Mouse (Mus musculus) c-Kit-positive CD71-positive TER-119-negative erythroid progenitor cells, embryonic 14.5 days (primary cell): ENCODE results near the gene Trip11.
A peak's percentile ranks its signal among the peaks of the same experiment; 100 is the strongest.

ENCODE experiments used
- DNase-seq: peaks from one replicate; pipeline ENCODE4 v3.0.0-alpha.2; 2013; ENCODE audit warnings: low read depth

The Trip11 gene

DNA sequence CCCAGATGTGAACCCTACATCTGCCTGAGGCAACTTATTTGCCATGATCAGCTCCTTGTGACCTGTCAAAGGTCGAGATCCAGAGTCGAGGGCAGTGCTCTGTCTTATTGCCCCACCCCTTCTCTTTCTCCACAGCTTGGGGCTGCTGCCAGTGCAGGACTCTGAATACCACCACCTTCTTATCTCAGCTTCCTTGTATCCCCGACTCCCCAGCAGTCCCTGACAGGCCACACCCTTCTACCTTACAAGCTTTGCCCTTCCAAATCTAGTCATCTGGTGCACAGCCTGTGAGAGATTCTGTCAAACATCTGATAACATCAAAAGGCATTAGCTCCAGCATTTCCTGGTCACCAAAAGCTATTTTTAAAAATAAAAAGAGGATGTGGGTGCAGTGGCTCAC is 91.5 kb downstream of the Trip11 start:
- no peak for DNase-seq

DNA sequence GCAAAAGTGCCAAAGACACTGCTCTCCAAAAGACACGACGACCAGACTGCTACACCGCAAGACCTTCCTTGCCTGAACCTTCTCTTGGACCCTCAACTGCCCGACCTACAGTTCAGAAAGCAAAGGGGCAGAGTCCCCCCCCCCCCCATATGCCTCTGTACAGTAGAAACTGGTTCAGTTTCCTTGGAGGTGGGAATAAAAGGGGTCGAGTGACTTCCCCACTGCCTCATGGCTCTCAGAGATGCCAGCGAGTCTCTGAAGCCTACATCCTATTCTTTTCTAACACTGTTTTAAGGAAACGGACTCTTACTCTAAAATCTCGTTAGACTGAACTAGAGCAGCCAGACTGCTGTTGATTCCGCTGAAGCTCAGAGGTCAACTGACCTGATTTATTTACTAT is 93.5 kb downstream of the Trip11 start:
- DNase-seq: no peak

DNA sequence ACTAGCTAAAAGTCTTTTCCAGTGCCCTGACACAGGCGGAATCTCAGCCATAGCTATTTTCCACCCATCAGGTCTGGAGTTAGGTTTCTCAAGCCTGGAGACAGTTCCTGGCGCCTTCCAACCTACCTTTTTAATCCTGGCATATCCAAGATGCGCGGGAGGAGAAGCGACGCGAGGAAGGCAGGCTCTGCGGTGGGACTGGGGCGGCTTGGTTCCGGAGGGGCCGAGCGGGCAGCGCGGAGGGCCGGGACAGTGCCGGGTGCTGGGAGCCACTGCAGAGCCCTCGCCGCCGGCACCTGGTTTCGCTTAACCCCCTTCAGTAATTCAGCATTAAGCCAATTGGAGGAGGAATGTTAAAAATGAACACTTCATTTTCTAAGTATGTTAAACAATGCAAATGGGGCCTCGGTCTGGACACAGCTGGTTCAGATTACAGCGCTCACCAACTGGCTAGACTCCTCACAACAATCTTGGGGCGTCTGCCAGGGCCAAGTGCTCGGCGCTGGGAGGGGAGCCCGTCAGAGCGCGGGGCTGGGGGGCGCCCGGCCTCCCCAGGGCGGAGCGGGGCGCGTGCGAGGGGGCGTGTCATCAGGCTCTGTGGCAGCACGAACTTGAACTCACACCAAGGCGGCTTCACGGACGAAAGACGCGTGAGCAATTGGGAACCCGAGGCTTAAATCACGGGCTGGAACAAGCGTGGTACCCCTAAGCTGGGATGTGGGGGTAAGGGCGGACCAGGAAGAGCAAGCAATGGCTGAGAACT is 94.3 kb downstream of the Trip11 start, which contains the start of gene Fbln5:
Gene Fbln5 (minus strand): TSS at position 448 of the 763 bp plus-strand sequence.
- DNase-seq: no peak

DNA sequence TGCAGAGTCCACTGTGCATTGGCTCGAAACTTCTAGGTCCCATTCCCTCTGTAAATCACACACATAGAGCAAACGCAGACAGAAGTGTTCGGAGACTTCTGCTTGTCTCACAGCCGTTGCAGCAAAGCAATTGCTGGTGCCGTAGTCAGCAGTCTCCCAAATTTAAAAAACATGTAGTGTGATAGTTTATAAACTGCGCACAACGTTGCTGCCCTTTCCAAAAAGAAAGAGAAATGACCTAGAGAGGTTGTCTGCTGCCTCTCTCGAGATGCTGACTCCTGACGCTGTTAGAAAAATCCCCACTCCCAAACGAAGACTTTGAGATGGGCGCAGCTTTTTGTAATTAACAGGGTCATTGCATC is 94.8 kb downstream of the Trip11 start:
- DNase-seq: no peak

DNA sequence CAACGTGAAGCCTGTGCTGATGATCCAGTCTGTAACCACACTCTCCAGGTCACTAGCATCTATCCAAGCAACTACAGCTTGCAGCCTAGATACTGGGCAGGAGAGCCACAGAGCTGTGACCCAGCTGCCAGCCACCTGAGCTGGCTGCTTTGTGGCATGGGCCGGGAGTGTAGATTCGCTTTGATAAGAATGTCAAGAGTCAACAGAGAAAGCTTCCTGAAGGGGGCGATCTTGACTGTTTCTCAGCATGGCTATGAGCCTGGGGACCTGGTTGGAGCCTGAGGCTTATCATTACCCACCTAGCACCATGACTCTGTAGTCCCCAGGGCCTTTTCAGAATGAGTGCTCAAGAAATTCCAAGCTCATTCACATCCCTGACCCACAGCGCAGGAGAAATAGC is 96.3 kb downstream of the Trip11 start:
- peak; percentile 22 for DNase-seq

GRCm38 (mm10) chr12:101815796-101816195 is 97.3 kb downstream of the Trip11 start:
- DNase-seq: no peak

GRCm38 (mm10) chr12:101814423-101814822 is 98.6 kb downstream of the Trip11 start:
- no peak for DNase-seq

- peak; percentile 8 for DNase-seq
Measured at GRCm38 (mm10) chr12:101811181-101811580, 101.9 kb downstream of the Trip11 start.

GRCm38 (mm10) chr12:101810515-101810914 is 102.6 kb downstream of the Trip11 start:
- DNase-seq: no peak

GRCm38 (mm10) chr12:101807400-101807799 is 105.7 kb downstream of the Trip11 start:
- no peak for DNase-seq

GRCm38 (mm10) chr12:101802445-101802844 is 110.6 kb downstream of the Trip11 start:
- DNase-seq: no peak

- DNase-seq: no peak
Measured at GRCm38 (mm10) chr12:101801744-101802143, 111.3 kb downstream of the Trip11 start.

DNA sequence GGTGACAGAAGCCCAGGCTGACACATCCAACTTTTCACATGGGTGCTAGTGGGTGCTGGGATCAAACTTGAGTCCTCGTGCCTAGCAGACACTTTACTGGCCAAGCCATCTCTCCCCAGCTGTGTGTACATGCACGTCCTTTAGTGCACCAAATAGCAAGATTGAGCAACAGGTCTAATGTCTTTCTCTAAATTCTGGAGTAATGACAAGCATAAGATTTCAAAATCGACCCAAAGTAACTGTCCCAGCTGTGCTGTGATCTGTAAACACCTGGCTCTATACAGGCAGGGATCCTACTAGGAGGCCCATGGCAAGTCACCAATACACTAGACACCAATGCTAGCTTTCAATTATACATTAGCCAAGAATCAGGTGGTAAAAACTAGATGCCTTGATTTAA is 112.0 kb downstream of the Trip11 start:
- no peak for DNase-seq

DNA sequence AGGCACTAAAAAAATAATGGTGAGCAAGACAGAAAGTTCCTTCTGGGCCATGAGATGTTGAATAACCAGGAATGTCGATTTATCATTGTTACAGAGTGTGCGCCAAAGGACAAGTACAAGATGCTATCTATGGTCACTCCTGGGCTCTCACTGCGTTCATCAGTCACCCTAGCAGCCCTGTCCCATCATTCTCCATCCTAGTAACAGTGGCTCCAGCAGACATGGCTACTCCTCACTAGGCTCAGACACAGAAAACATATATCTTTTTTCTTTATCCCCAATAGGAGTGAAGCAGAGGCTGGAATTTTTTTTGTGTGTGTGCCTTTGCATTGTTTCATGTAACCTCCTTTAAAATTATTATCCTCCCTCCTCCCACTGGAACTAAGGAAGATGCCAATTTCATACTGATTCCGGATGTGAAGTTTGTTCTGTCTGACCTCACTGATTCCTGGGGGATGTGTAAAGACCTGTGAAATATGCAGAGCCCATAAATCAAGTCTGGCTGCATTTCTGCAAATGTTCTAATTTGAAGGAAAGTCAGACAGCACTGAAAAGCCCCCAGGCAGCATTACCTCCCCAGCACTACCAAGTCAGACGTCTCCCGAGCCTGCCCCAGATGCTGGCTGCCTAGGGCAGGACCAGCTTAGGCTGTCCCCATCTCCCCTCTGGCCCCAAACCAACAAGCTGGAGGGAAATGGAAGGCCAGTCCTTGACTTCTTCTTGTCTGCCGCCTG is 114.7 kb downstream of the Trip11 start:
- no peak for DNase-seq

DNA sequence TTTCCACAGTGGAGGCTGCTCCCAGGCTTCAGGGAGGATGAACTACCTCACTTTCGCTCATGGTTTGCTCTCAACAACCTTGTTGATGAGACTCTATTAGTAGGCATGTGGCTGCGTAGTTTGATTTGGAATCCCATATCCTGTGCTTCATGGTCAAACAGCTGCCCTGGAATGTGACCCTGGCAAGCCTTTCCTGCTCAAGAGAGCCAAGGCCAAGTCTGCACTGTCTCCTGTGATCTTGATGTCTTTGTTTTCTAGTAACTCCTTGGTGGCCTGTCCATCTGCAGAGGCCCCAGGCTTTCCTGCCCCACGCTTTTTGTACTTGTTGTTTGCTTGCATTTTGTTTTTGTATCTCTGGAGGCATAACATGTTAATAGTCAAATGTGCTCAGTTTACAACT is 118.6 kb downstream of the Trip11 start:
- DNase-seq: no peak

DNA sequence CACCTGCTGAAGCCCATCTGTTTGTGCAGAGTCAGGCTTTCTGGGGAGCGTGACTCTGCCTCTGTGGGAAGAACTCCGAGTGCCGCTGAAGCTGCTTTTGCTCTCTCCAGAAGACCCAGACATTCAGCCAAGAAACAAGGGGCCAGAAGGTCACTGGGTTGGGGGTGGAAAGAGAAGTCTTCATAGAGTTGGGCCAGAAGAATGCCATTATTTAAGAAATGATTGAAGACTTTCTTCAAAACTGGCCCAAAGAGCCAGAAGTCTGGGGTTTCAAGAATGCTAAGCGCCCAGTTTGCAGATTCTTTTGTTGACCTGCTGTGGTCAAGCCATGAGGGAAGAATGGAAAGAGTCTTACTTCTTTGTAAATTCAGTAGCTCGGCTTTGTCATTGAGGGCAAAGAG is 119.8 kb downstream of the Trip11 start:
- no peak for DNase-seq

DNA sequence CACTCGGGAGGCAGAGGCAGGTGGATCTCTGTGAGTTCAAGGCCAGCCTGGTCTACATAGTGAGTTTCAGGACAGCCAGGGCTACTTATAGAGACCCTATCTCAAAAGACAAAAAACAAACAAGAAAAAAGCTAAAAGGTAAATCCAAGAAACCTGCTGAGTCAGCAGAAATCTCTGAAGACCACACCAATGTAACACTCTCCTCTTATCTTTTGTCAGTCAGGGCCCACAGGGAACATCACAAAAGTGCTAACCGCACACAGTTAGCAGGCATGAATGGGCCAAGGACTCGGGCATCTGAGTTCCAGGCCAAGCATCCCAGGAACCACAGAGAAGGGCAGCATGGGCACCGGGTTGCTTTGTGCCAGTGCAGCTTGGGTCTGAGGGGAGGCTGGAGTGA is 120.4 kb downstream of the Trip11 start:
- no peak for DNase-seq

- no peak for DNase-seq
Measured at GRCm38 (mm10) chr12:101789767-101790166, 123.3 kb downstream of the Trip11 start.

DNA sequence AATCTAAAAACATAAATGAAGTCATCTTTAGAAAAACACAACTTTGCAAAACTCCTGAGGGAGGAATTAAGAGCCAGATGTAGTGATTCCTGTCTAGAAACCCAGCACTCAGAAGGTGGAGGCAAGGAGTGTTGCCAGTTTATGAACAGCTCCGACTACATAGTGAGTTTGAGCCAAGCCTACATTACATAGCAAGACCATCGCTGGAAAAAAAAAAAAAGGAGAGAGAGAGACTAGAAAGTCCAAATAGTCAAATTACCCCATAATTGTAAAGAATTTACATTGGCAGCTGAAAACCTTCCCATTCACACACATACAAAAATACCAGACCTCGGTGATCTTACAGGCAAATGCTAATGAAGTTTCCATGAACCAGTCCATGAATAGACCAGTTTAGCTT is 123.8 kb downstream of the Trip11 start:
- DNase-seq: no peak
